Mouse (Mus musculus) small intestine, adult 2 months (tissue): ENCODE results near the gene Reep3.

Experiments
- CTCF ChIP-seq: fragments of 200-500 bp; IDR thresholded peaks from 2 replicates; pipeline ENCODE4 v1.5.1; 2012; ENCODE audit warnings: low read depth, mild to moderate bottlenecking, control low read depth, inconsistent platforms, low read length, moderate library complexity, mixed read lengths; ENCODE audit not compliant: insufficient replicate concordance, insufficient read length; ENCODE audit errors: extremely low read depth
- POLR2A ChIP-seq: fragments of 200-500 bp; IDR thresholded peaks from 2 replicates; pipeline ENCODE4 v1.6.1; 2012; ENCODE audit warnings: low read depth, mild to moderate bottlenecking, control low read depth, inconsistent platforms, low read length, moderate library complexity

DNA sequence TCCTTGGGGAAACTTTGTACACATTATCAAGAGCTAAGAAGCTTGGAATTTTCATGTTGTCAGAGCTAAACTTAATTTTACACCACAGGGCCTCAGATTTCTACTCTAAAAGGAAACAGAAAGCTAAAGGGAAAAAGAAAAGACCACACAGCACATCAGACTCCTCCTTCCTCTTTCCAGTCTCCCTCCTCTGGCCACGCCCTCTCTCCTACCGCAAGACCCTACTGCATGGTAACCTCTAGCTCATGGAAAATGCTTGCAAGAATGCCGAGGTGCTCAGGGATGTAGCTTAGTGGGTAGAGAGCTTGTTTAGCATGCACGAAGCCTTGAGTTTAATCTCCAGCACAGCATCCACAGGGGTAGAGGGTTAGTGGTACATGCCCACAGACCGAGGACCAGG lies 24.9 kb downstream of the Reep3 start:
- TF ChIP-seq CTCF (no peak), POLR2A (no peak)
